Mouse (Mus musculus) R1 (cell line): ENCODE measurements at regions not wholly inside any gene's neighbourhood (a gene's known extent, or its start where the extent isn't known, plus 50 kb on each side); places are given as distances from the start of the nearest gene placed in this dataset.

Source experiments
- DNase-seq: peaks from one replicate; pipeline ENCODE4 v3.0.0-alpha.2; 2018; ENCODE audit warnings: low read depth, low spot score

GRCm38 (mm10) chr10:35775165-35775564, 63.5 kb upstream of the Amd2 start:
- DNase-seq = peak; percentile 54

- DNase-seq = peak; percentile 82
These were observed 59.8 kb upstream of the Amd2 start for GRCm38 (mm10) chr10:35771481-35771880.
